Mouse (Mus musculus) liver, embryonic 16.5 days (tissue): ENCODE measurements at regions not wholly inside any gene's neighbourhood (a gene's known extent, or its start where the extent isn't known, plus 50 kb on each side); places are given as distances from the start of the nearest gene placed in this dataset.

Experiments
- ATAC-seq: fragments of 200-750 bp; cut with Nextera tagmentation; 2 replicates; pipeline ENCODE4 v1.8.0; 2017; ENCODE audit warnings: low read depth, mild to moderate bottlenecking, moderate number of reproducible peaks, moderate library complexity
- H3K27ac ChIP-seq: fragments of 300-500 bp; sonication (generic); 2 replicates; pipeline ENCODE4 v1.5.1; 2014; ENCODE audit warnings: mild to moderate bottlenecking, low read length
- H3K27me3 ChIP-seq: fragments of 300-500 bp; sonication (generic); 2 replicates; pipeline ENCODE4 v1.6.1; 2014; ENCODE audit warnings: low read depth, low read length, mixed read lengths; ENCODE audit not compliant: control insufficient read depth, insufficient read depth
- H3K36me3 ChIP-seq: fragments of 300-500 bp; sonication (generic); 2 replicates; pipeline ENCODE4 v1.6.1; 2014; ENCODE audit warnings: mild to moderate bottlenecking; ENCODE audit not compliant: control insufficient read depth, insufficient read depth
- H3K4me1 ChIP-seq: fragments of 300-500 bp; sonication (generic); 2 replicates; pipeline ENCODE4 v1.6.1; 2014; ENCODE audit warnings: low read depth, low read length, mixed read lengths; ENCODE audit not compliant: control insufficient read depth
- H3K4me2 ChIP-seq: fragments of 300-500 bp; sonication (generic); 2 replicates; pipeline ENCODE4 v1.6.1; 2014; ENCODE audit warnings: low read depth, low read length, mixed read lengths
- H3K4me3 ChIP-seq: fragments of 300-500 bp; sonication (generic); 2 replicates; pipeline ENCODE4 v1.5.1; 2014; ENCODE audit warnings: low read depth, mild to moderate bottlenecking, low read length
- H3K9ac ChIP-seq: fragments of 300-500 bp; sonication (generic); 2 replicates; pipeline ENCODE4 v1.6.1; 2014; ENCODE audit warnings: low read depth, low read length
- H3K9me3 ChIP-seq: fragments of 300-500 bp; sonication (generic); replicated peaks from 2 replicates; pipeline ENCODE4 v1.6.1; 2016; ENCODE audit warnings: low read length; ENCODE audit not compliant: control insufficient read depth
- WGBS: fragments of 180-500 bp; shearing (Covaris S2); extraction: QIAGEN DNeasy Blood & Tissue Kit; methylation state at CpG from one replicate; pipeline ENCODE4 v1.1.7; 2014; ENCODE audit not compliant: insufficient replicate concordance; 5-methylcytosine and 5-hydroxymethylcytosine counted together

DNA sequence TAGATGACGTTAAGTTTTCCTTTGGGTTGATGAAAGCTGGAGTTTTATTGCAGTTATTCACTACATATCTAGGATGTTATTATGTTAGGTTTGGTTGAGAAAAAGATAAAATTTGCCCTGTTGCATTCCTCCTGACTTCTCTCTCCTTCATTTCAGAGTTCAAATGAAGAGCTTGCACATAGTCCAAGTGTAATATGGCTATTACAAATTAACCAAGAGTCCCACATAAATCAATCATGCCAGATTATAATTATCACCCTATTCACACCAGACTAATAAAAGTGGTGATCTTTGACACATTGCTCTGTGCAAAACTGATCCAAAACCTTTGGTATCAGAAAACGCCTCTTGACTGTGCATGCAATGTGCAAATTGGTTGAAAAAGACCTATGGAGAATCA is 724.4 kb downstream of the Efnb2 start:
- no peaks in the 10 kb centered on the region for H3K9me3 ChIP-seq
- no peak overlapping the region for H3K27ac ChIP-seq
- no peak overlapping the region for H3K4me2 ChIP-seq
- H3K4me1 ChIP-seq, result no peaks in the 10 kb centered on the region
- H3K4me3 ChIP-seq, result no peak overlapping the region
- WGBS, result 60% methylated on average over 2 of the region's 2 CpGs
- no peak overlapping the region for H3K9ac ChIP-seq
- no peaks in the 10 kb centered on the region for H3K36me3 ChIP-seq
- no peaks in the 10 kb centered on the region for H3K27me3 ChIP-seq
- ATAC-seq, result no peak

DNA sequence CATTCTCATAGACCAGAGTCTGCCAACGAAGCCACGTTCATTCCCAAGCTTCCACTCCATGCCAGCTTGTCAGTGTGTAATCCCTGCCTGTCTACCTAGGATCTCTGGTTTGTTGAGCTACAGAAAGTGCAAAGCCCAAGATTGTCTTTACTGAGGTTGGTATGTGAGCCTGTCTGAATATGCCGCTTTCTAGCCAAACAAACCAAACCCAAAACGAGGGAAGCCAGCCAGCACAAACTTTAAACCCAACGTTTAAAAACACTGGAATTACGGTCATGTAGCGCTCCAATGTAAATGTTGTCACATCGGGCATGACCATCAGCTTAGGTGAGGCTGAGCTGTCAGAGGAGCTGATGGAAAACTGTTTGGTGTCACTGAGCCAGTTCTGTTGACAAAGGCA is 741.6 kb downstream of the Efnb2 start:
- 59% methylated on average over 8 of the region's 8 CpGs for WGBS
- H3K4me1 ChIP-seq, result no peaks in the 10 kb centered on the region
- H3K4me2 ChIP-seq, result no peak overlapping the region
- H3K27me3 ChIP-seq, result no peaks in the 10 kb centered on the region
- no peak overlapping the region for H3K9ac ChIP-seq
- H3K4me3 ChIP-seq, result no peak overlapping the region
- H3K27ac ChIP-seq, result no peak overlapping the region
- H3K36me3 ChIP-seq, result no peaks in the 10 kb centered on the region
- no peaks in the 10 kb centered on the region for H3K9me3 ChIP-seq
- ATAC-seq, result no peak

DNA sequence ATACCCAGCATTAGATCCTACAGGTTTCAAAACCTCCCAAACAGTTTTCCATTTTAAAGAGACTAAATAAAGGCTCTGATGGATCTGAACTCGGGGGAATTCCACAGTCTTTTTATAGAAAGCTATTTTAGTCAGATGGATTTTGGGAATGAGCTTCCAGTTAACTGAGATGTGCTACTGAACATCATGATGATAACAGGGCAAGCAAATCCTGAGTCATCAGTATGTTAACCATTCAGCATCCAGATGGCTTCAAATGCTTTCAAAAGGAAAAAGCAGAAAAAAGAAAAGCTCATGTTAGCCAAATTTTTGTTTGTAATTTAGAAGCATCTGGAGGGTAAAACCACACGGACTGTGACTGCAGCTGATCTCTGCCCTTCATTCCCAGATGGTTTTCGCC is 766.7 kb downstream of the Efnb2 start:
- H3K9me3 ChIP-seq, result no peaks in the 10 kb centered on the region
- H3K27ac ChIP-seq, result no peak overlapping the region
- no peak overlapping the region for H3K4me2 ChIP-seq
- H3K9ac ChIP-seq, result no peak overlapping the region
- H3K4me3 ChIP-seq, result no peak overlapping the region
- ATAC-seq, result no peak
- H3K36me3 ChIP-seq, result no peaks in the 10 kb centered on the region
- H3K4me1 ChIP-seq, result no peaks in the 10 kb centered on the region
- H3K27me3 ChIP-seq, result no peaks in the 10 kb centered on the region
- 42% methylated on average over 3 of the region's 3 CpGs for WGBS

DNA sequence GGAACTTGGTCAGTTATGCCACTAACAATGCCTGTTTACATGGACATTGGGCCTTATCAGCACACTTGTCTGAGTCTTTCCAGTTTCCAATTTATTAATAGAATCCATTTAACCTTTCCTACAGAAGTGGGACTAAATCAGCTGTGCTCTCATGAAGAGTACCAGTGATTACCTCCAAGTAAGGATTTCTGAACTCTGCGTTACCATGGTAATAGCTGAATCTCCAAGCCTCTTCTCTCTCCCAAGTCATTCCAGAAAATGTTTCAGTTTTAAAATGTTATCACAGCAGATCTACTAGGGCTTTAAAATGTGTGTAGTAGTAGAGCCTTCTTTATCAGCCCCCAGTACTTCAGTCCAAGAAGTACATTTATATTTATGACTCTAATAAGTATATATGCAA is 807.9 kb downstream of the Efnb2 start:
- ATAC-seq, result no peak
- 67% methylated on average over 1 of the region's 1 CpGs for WGBS

DNA sequence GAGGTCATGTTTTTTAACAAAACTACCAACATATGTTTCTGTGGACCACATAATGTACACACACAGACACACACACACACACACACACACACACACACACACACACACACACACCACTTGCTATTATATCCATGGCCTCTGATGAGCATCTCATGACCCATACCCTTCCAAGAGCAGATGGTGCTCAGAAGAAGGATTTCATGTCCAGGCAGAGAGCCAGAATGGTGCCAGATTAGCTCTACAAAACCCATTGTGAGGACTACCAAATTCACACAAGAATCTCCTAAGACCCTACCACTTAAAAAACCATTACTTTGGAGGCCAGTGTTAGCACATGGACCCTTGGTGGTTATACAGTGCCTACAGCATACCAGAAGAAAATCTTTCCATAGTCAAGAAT is 810.5 kb downstream of the Efnb2 start:
- ATAC-seq, result no peak
- H3K36me3 ChIP-seq, result no peaks in the 10 kb centered on the region

More for the DNA sequence above, 807.9 kb downstream of the Efnb2 start:
- Histone ChIP-seq H3K4me3 (no peak overlapping the region), H3K9ac (no peak overlapping the region), H3K4me1 (no peaks in the 10 kb centered on the region), H3K9me3 (no peaks in the 10 kb centered on the region), H3K27ac (no peak overlapping the region), H3K27me3 (no peaks in the 10 kb centered on the region), H3K4me2 (no peak overlapping the region), H3K36me3 (no peaks in the 10 kb centered on the region)

DNA sequence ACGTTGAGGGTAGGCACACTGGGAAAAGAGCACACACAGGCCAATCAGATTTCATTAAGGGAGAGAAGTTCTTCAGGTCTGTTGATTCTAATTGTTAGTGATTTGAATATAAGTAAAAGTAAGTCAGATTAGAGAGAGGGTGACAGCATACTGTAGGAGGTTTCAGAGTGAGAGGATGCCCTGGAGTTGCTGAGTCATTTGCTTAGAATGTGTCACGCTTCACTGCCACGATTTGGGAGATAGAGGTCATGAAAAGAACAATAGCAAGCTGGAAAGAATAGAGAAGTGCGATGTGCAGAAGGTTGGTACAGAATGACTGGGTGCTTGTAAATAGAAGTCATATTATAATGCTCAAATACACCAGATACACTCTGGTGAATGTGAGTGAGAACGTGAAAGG is 829.1 kb downstream of the Efnb2 start:
- no peak overlapping the region for H3K27ac ChIP-seq
- ATAC-seq, result no peak
- H3K4me3 ChIP-seq, result no peak overlapping the region
- no peaks in the 10 kb centered on the region for H3K36me3 ChIP-seq
- WGBS, result 42% methylated on average over 5 of the region's 5 CpGs
- no peak overlapping the region for H3K9ac ChIP-seq
- no peaks in the 10 kb centered on the region for H3K27me3 ChIP-seq
- H3K4me1 ChIP-seq, result no peaks in the 10 kb centered on the region
- H3K4me2 ChIP-seq, result no peak overlapping the region
- H3K9me3 ChIP-seq, result no peaks in the 10 kb centered on the region

More for the DNA sequence above, 810.5 kb downstream of the Efnb2 start:
- Histone ChIP-seq H3K9me3 (no peaks in the 10 kb centered on the region), H3K4me2 (no peak overlapping the region), H3K27me3 (no peaks in the 10 kb centered on the region), H3K9ac (no peak overlapping the region), H3K4me1 (no peaks in the 10 kb centered on the region), H3K27ac (no peak overlapping the region), H3K4me3 (no peak overlapping the region)

DNA sequence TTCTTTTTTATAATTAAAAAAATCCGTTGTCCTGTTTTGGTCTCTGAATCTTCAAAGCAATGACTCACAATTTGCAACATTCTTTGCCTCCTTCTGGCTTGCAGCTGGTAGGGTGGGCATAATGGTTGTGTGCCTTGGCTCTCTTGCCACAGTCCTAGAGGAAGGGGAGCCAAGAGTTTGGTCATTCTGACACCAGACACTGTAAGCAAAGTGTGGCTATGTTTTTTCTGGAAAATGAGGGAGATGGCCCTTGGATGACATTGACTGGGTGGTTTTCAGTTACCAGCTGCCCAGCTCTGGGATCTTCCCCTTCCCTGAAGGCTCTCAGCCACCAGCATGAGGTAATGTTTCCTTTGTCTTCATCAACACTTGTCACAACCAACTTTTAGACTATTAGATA is 833.2 kb downstream of the Efnb2 start:
- WGBS, result 46% methylated on average over 1 of the region's 1 CpGs
- Histone ChIP-seq H3K27ac (no peak overlapping the region), H3K4me2 (no peak overlapping the region), H3K27me3 (no peaks in the 10 kb centered on the region), H3K4me3 (no peak overlapping the region), H3K36me3 (no peaks in the 10 kb centered on the region), H3K9me3 (no peaks in the 10 kb centered on the region), H3K4me1 (no peaks in the 10 kb centered on the region), H3K9ac (no peak overlapping the region)
- no peak for ATAC-seq

DNA sequence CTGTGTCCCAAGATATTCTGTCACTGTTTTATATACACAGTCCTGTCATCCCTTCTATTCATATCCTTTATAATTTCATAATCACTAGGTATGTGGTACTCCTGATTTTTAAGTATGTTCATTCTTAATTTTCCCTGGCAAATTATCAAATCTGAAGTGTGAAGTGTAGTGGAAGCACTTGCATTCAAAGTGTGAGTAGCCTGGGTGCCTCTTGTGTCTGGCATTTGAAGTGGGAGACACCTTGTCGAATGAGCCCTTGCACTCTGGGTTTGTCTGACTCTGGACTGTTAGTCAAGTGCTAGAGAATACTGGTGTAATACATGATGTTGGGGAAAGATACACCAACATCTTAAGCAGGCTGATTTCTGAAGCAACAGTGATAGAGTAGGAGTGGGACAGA is 852.6 kb downstream of the Efnb2 start:
- Histone ChIP-seq H3K36me3 (no peaks in the 10 kb centered on the region), H3K4me2 (no peak overlapping the region), H3K27ac (no peak overlapping the region), H3K27me3 (no peaks in the 10 kb centered on the region), H3K4me3 (no peak overlapping the region), H3K9me3 (no peaks in the 10 kb centered on the region), H3K9ac (no peak overlapping the region), H3K4me1 (no peaks in the 10 kb centered on the region)
- 51% methylated on average over 1 of the region's 1 CpGs for WGBS
- no peak for ATAC-seq

DNA sequence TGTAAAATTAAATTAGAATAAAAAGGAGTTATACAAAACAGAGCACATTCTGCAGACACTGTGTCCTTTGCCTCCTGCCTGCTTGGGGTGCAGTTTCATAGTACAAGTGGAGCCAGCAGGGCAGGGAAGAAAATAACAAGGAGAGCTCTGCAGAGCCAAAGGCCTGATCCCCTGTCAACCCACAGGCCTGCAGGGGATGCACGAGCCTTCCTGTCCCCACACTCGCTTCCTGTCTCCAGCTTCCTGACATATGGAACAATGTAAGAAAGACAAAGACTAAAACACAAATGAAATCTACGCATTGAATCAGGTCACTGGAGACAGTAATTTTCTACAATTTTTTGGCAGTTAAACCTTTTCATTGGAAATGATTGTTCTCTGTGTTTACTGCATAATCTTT is 861.8 kb downstream of the Efnb2 start:
- no peak overlapping the region for H3K4me2 ChIP-seq
- H3K4me1 ChIP-seq, result no peaks in the 10 kb centered on the region
- H3K4me3 ChIP-seq, result no peak overlapping the region
- H3K36me3 ChIP-seq, result no peaks in the 10 kb centered on the region
- no peak overlapping the region for H3K9ac ChIP-seq
- H3K9me3 ChIP-seq, result no peaks in the 10 kb centered on the region
- no peak for ATAC-seq
- no peak overlapping the region for H3K27ac ChIP-seq
- H3K27me3 ChIP-seq, result no peaks in the 10 kb centered on the region
- 33% methylated on average over 3 of the region's 3 CpGs for WGBS

DNA sequence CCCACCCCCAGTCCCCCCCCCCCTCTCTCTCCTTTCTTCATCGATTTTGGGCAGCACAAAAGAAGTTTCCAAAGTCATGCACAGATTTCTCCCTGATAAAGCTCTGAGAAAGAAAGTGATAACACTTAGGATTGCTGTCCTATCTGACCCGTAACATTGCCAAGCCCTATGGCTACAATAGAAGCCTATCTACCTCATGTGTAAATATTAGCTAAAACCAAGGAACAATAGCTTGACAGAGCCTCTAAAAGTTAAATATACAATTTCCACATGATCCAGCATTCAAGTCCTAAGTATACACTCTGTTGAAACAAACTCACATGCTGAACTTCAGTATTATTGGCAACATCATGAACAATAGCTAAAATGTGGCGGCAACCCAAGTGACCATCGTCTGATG is 864.9 kb downstream of the Efnb2 start:
- Histone ChIP-seq H3K4me1 (no peaks in the 10 kb centered on the region), H3K4me3 (no peak overlapping the region), H3K27me3 (no peaks in the 10 kb centered on the region), H3K9ac (no peak overlapping the region), H3K9me3 (no peaks in the 10 kb centered on the region), H3K27ac (no peak overlapping the region), H3K4me2 (no peak overlapping the region), H3K36me3 (no peaks in the 10 kb centered on the region)
- no peak for ATAC-seq
- WGBS, result 46% methylated on average over 4 of the region's 4 CpGs
